In the genomic region with DNA sequence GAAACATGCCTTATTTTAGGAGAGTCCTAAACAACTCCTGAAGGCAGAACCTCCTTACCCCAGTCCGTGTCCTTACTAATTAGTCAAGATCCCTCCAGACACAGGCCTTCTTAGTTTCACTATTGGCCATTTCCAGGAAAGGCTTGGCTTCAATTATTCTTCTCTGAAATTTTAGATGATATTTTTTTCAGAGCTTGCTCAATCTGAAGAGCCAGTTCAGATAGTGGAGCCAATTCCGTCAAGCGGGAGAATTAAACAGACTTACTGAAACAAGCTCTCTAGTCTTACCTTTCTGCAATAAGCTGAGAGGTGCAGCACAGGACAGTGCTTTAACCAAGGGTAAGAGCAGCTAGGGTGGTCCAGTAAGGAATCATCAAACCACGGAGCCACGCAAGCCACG, we compare ENCODE assay signal across 26 mouse cellular contexts. TPM values are rescaled to one million over a fixed set of nuclear protein-coding genes. Genes with fewer than 3 reads are reported as not detected.
DNase-seq lines count a peak whose midpoint lies in the region; ATAC-seq and TF ChIP-seq lines count a peak whose summit lies in the region.
"Had no signal": no experiment of that assay in that cellular context is flagged by ENCODE, and none has a peak within 500 bp of the region (broad histone marks: within the 10 kb centered on the region; RNA-seq: fewer than 3 reads in every experiment).

No protein-coding gene starts in this region.

- peaks cover 35% of the 10 kb centered on the region for H3K4me1 ChIP-seq in intestine, embryonic 15.5 days (replicated peaks)
- H3K4me1 ChIP-seq in intestine, embryonic 16.5 days (ENCODE audit: control insufficient read depth, insufficient read depth, low read length), result peaks cover 22% of the 10 kb centered on the region
- peaks cover 18% of the 10 kb centered on the region for H3K4me1 ChIP-seq in stomach, embryonic 15.5 days
- 0 out of 2 replicates have a peak, but pooled peaks cover 2% of the 10 kb centered on the region for H3K4me1 ChIP-seq in stomach, postnatal 0 days (replicated peaks; ENCODE audit: control insufficient read depth, insufficient read depth)
- H3K4me1 ChIP-seq in liver, embryonic 16.5 days (ENCODE audit: control insufficient read depth, low read depth, low read length), result no peaks in the 10 kb centered on the region; the same call in 1 of the 2 replicates

- no peak for DNase-seq in stomach, postnatal 0 days (ENCODE audit: low spot score)
- no peak for DNase-seq in right cerebral cortex, postnatal 10 days (ENCODE audit: low spot score in 2 of 2)
- DNase-seq in urinary bladder, postnatal 10 days (ENCODE audit: low spot score), result no peak
- DNase-seq: adrenal gland, postnatal 10 days; cerebellum, adult 11 months; cerebellum, adult 9-10 months; cerebellum, postnatal 36 days; gastrocnemius, postnatal 10 days; kidney, adult 8-10 months; kidney, postnatal 4 days; left cerebral cortex, postnatal 4 days; lung, embryonic 14.5 days; lung, postnatal 36 days had no signal

- H3K27me3 ChIP-seq in intestine, embryonic 15.5 days (replicated peaks), result no peaks in the 10 kb centered on the region
- H3K27me3 ChIP-seq in intestine, embryonic 16.5 days (replicated peaks; ENCODE audit: control insufficient read depth, insufficient read depth, low read length), result no peaks in the 10 kb centered on the region
- H3K27me3 ChIP-seq in stomach, embryonic 15.5 days (replicated peaks), result no peaks in the 10 kb centered on the region
- no peaks in the 10 kb centered on the region for H3K27me3 ChIP-seq in stomach, postnatal 0 days (ENCODE audit: control insufficient read depth, insufficient read depth, low read length)
- no peaks in the 10 kb centered on the region for H3K27me3 ChIP-seq in liver, embryonic 16.5 days (ENCODE audit: control insufficient read depth, insufficient read depth, low read depth, low read length)
- H3K27me3 ChIP-seq: embryonic facial prominence, embryonic 13.5 days; forebrain, embryonic 15.5 days had no signal

- no peak overlapping the region for H3K4me3 ChIP-seq in intestine, embryonic 15.5 days (replicated peaks)
- no peak overlapping the region for H3K4me3 ChIP-seq in intestine, embryonic 16.5 days (ENCODE audit: low read length)
- no peak overlapping the region for H3K4me3 ChIP-seq in stomach, embryonic 15.5 days (replicated peaks)
- H3K4me3 ChIP-seq in stomach, postnatal 0 days (ENCODE audit: low read depth, low read length), result no peak overlapping the region
- no peak overlapping the region for H3K4me3 ChIP-seq in liver, embryonic 16.5 days (ENCODE audit: low read depth, low read length)
- H3K4me3 ChIP-seq: embryonic facial prominence, embryonic 13.5 days; forebrain, embryonic 10.5 days; forebrain, embryonic 15.5 days had no signal

- 95% methylated on average over 6 of the region's 6 CpGs for WGBS in intestine, embryonic 15.5 days
- WGBS in intestine, embryonic 16.5 days, result 96% methylated on average over 6 of the region's 6 CpGs
- 95% methylated on average over 6 of the region's 6 CpGs for WGBS in stomach, embryonic 15.5 days
- 90% methylated on average over 6 of the region's 6 CpGs for WGBS in stomach, postnatal 0 days
- 79% methylated on average over 6 of the region's 6 CpGs for WGBS in liver, embryonic 16.5 days (ENCODE audit: insufficient replicate concordance)

- no peak for ATAC-seq in intestine, embryonic 15.5 days
- ATAC-seq in intestine, embryonic 16.5 days, result no peak
- no peak for ATAC-seq in stomach, embryonic 15.5 days (ENCODE audit: insufficient read depth, low FRiP score, low read depth)
- ATAC-seq in stomach, postnatal 0 days (ENCODE audit: low FRiP score, low TSS enrichment), result no peak
- no peak for ATAC-seq in liver, embryonic 16.5 days (ENCODE audit: low read depth)
- ATAC-seq: forebrain, embryonic 15.5 days; inflammation-experienced regulatory T-cells, adult 6 months; midbrain, embryonic 16.5 days had no signal

- no peaks in the 10 kb centered on the region for H3K36me3 ChIP-seq in intestine, embryonic 15.5 days
- peaks cover 3% of the 10 kb centered on the region; the same call in 1 of the 2 replicates for H3K36me3 ChIP-seq in intestine, embryonic 16.5 days (ENCODE audit: control insufficient read depth, insufficient read depth, low read length)
- no peaks in the 10 kb centered on the region for H3K36me3 ChIP-seq in stomach, embryonic 15.5 days
- no peaks in the 10 kb centered on the region for H3K36me3 ChIP-seq in stomach, postnatal 0 days (ENCODE audit: control insufficient read depth, insufficient read depth, low read length)
- H3K36me3 ChIP-seq in liver, embryonic 16.5 days (ENCODE audit: control insufficient read depth, insufficient read depth), result no peaks in the 10 kb centered on the region
- H3K36me3 ChIP-seq: embryonic facial prominence, embryonic 13.5 days had no signal

- H3K4me2 ChIP-seq in intestine, embryonic 15.5 days (replicated peaks), result no peak overlapping the region
- no peak overlapping the region for H3K4me2 ChIP-seq in intestine, embryonic 16.5 days (ENCODE audit: low read depth, low read length)
- H3K4me2 ChIP-seq in stomach, embryonic 15.5 days, result no peak overlapping the region
- no peak overlapping the region for H3K4me2 ChIP-seq in stomach, postnatal 0 days (replicated peaks; ENCODE audit: low read depth)
- no peak overlapping the region for H3K4me2 ChIP-seq in liver, embryonic 16.5 days (ENCODE audit: low read depth, low read length)
- H3K4me2 ChIP-seq: embryonic facial prominence, embryonic 13.5 days; forebrain, embryonic 15.5 days; heart, embryonic 11.5 days; hindbrain, embryonic 14.5 days; lung, embryonic 14.5 days; midbrain, embryonic 11.5 days had no signal

- H3K27ac ChIP-seq in intestine, embryonic 15.5 days, result peak overlapping the region; percentile 61
- no peak overlapping the region for H3K27ac ChIP-seq in intestine, embryonic 16.5 days (ENCODE audit: low read length)
- H3K27ac ChIP-seq in stomach, embryonic 15.5 days, result peak overlapping the region; percentile 51; the same call in 1 of the 2 replicates
- no peak overlapping the region for H3K27ac ChIP-seq in stomach, postnatal 0 days (replicated peaks)
- H3K27ac ChIP-seq in liver, embryonic 16.5 days (ENCODE audit: low read length), result peak overlapping the region; percentile 57
- H3K27ac ChIP-seq: embryonic facial prominence, embryonic 13.5 days; forebrain, embryonic 15.5 days; hindbrain, embryonic 14.5 days; kidney, postnatal 0 days had no signal

- TF ChIP-seq CTCF in stomach, postnatal 0 days (IDR thresholded peaks at IDR 0.05; ENCODE audit: low read depth), result no peak

- no peak for TF ChIP-seq EP300 in stomach, postnatal 0 days (optimal IDR thresholded peaks at IDR 0.05)

- no peaks in the 10 kb centered on the region for H3K9me3 ChIP-seq in intestine, embryonic 15.5 days
- H3K9me3 ChIP-seq in intestine, embryonic 16.5 days (ENCODE audit: control insufficient read depth, low read length), result no peaks in the 10 kb centered on the region
- no peaks in the 10 kb centered on the region for H3K9me3 ChIP-seq in stomach, embryonic 15.5 days
- no peaks in the 10 kb centered on the region for H3K9me3 ChIP-seq in stomach, postnatal 0 days (ENCODE audit: control insufficient read depth, low read length)
- H3K9me3 ChIP-seq in liver, embryonic 16.5 days (replicated peaks; ENCODE audit: control insufficient read depth, low read length), result no peaks in the 10 kb centered on the region
- H3K9me3 ChIP-seq: embryonic facial prominence, embryonic 13.5 days; forebrain, embryonic 10.5 days; forebrain, embryonic 15.5 days had no signal

- no peak overlapping the region for H3K9ac ChIP-seq in intestine, embryonic 15.5 days
- H3K9ac ChIP-seq in intestine, embryonic 16.5 days (ENCODE audit: low read depth, low read length), result no peak overlapping the region
- no peak overlapping the region for H3K9ac ChIP-seq in stomach, embryonic 15.5 days
- H3K9ac ChIP-seq in stomach, postnatal 0 days (ENCODE audit: low read length), result no peak overlapping the region
- no peak overlapping the region for H3K9ac ChIP-seq in liver, embryonic 16.5 days (ENCODE audit: low read depth, low read length)
- H3K9ac ChIP-seq: embryonic facial prominence, embryonic 13.5 days; forebrain, embryonic 15.5 days; hindbrain, embryonic 14.5 days; lung, embryonic 14.5 days had no signal

RNA-seq across cellular contexts. Expression of gene Lima1, which starts 11.9 kb away (rescaled TPM):
- polyA plus RNA-seq in intestine, embryonic 15.5 days (2015; fragmentation: Nextera tagmentation; extraction: Ambion mirVana), result 86.5 and 96.4 TPM in 2 replicates
- polyA plus RNA-seq in intestine, embryonic 16.5 days (2015; fragmentation: Nextera tagmentation; extraction: Ambion mirVana), result 105 and 112 TPM in 2 replicates
- 71.2 and 78.3 TPM in 2 replicates for polyA plus RNA-seq in stomach, embryonic 15.5 days (2015; fragmentation: Nextera tagmentation; extraction: Ambion mirVana)
- polyA plus RNA-seq in stomach, postnatal 0 days (2015; fragmentation: Nextera tagmentation; extraction: Ambion mirVana), result 70.1 and 77.1 TPM in 2 replicates
- polyA plus RNA-seq in liver, embryonic 16.5 days (2015; fragmentation: Nextera tagmentation; extraction: Ambion mirVana), result 12.2 and 14.2 TPM in 2 replicates

Comparison
In these comparisons a context has a peak if more than half of its experiments do, and no peak if none do; other contexts are left out.
1. H3K27ac ChIP-seq: peak in intestine, embryonic 15.5 days (single experiment), stomach, embryonic 15.5 days (single experiment) and liver, embryonic 16.5 days (single experiment); none in intestine, embryonic 16.5 days (single experiment) and stomach, postnatal 0 days (single experiment).